Mouse (Mus musculus) gastrocnemius, postnatal 25 days (tissue): ENCODE results near the gene Rsph1. TPM values are rescaled to one million over a fixed set of nuclear protein-coding genes. Genes with fewer than 3 reads are reported as not detected.

ENCODE experiments used
- DNase-seq: peaks from one replicate; pipeline ENCODE4 v3.0.0; 2022
- total RNA-seq, 2 experiments: library from RNA; stranded (reverse); gene quantifications; 1 replicate in 1 of 2; 2 replicates in 1 of 2; pipeline ENCODE4 v1.2.3; 2021

The Rsph1 gene
- total RNA-seq, 2 experiments from 2014 or later, result 8.0 to 10.2 TPM

GRCm38 (mm10) chr17:31207771-31208334, 69.3 kb downstream of the Rsph1 start, which contains the start of gene Ubash3a:
TSS of gene Ubash3a (plus strand) at chr17:31207873.
- no peak for DNase-seq

Other genes with a start within 250 kb of the Rsph1 start
- 1 to 10 TPM; 1.8 to 2.9 TPM for gene Abcg1, start 219.7 kb downstream of the Rsph1 start, total RNA-seq
- gene Tff3, start 147.7 kb downstream of the Rsph1 start, total RNA-seq, result not detected
- not detected for gene Tff2, start 133.1 kb downstream of the Rsph1 start, total RNA-seq
- gene Tff1, start 112.1 kb downstream of the Rsph1 start, total RNA-seq, result not detected
- not detected for gene Tmprss3, start 78.4 kb downstream of the Rsph1 start, total RNA-seq
- under 1 TPM in 1 of 2 experiments, not detected in 1; 0.19 TPM for gene Ubash3a, start 69.5 kb downstream of the Rsph1 start, total RNA-seq
- gene Slc37a1, start 9.4 kb upstream of the Rsph1 start, total RNA-seq, result 1 to 10 TPM; 3.0 to 5.2 TPM
- 1 to 10 TPM; 2.4 to 2.8 TPM for gene Pde9a, start 108.8 kb upstream of the Rsph1 start, total RNA-seq
- gene Wdr4, start 242.6 kb upstream of the Rsph1 start, total RNA-seq, result 1 to 10 TPM; 5.1 to 6.7 TPM
- 100 to 1,000 TPM; 458 to 461 TPM for gene Ndufv3, start 242.7 kb upstream of the Rsph1 start, total RNA-seq